Mouse (Mus musculus) kidney, adult 2 months (tissue): ENCODE data around the gene Erc2. TPM values are rescaled to one million over a fixed set of nuclear protein-coding genes. Genes with fewer than 3 reads are reported as not detected.

Experiments
- DNase-seq: peaks from one replicate; pipeline ENCODE4 v3.0.0; 2021
- H3K27ac ChIP-seq: fragments of 200-500 bp; 2 replicates; pipeline ENCODE4 v1.5.1; 2012; ENCODE audit warnings: low read depth, low read length, control low read depth, inconsistent platforms; ENCODE audit not compliant: insufficient read depth
- H3K27me3 ChIP-seq: fragments of 200-500 bp; replicated peaks from 2 replicates; pipeline ENCODE4 v1.6.1; 2012; ENCODE audit warnings: mild to moderate bottlenecking, moderate library complexity, low read length, inconsistent platforms; ENCODE audit not compliant: control insufficient read depth, insufficient read depth
- H3K36me3 ChIP-seq: fragments of 200-500 bp; 2 replicates; pipeline ENCODE4 v1.6.1; 2012; ENCODE audit warnings: mild to moderate bottlenecking, moderate library complexity, low read length, inconsistent platforms; ENCODE audit not compliant: control insufficient read depth, insufficient read depth
- H3K4me1 ChIP-seq: fragments of 200-500 bp; 2 replicates; pipeline ENCODE4 v1.6.1; 2011; ENCODE audit warnings: low read length; ENCODE audit not compliant: control insufficient read depth, insufficient read depth
- H3K4me3 ChIP-seq: fragments of 200-500 bp; 2 replicates; pipeline ENCODE4 v1.5.1; 2011; ENCODE audit warnings: mild to moderate bottlenecking, low read depth, low read length, control low read depth; ENCODE audit not compliant: insufficient read depth
- CTCF ChIP-seq: fragments of 200-500 bp; conservative IDR thresholded peaks from 2 replicates; pipeline ENCODE4 v1.5.1; 2011; ENCODE audit warnings: low read depth, mild to moderate bottlenecking, control low read depth, low read length, moderate library complexity, mixed read lengths; ENCODE audit not compliant: insufficient read depth, insufficient read length
- POLR2A ChIP-seq: fragments of 200-500 bp; IDR thresholded peaks from one replicate; pipeline ENCODE4 v1.6.1; 2011; ENCODE audit warnings: low read depth, low read length, control low read depth
- WGBS: fragments of 180-500 bp; shearing (Covaris S2); methylation state at CpG from one replicate; pipeline ENCODE4 v1.1.7; 2018; 5-methylcytosine and 5-hydroxymethylcytosine counted together
- polyA plus RNA-seq: library from polyadenylated mRNA; depleted of rRNA; stranded (reverse); fragments of >200 nt; gene quantifications from 2 replicates; pipeline ENCODE4 v1.2.3, GENCODE M21; 2012

Gene Erc2
- polyA plus RNA-seq, 1 experiment: 6.9 TPM

- peak overlapping the region; percentile 9; the same call in 1 of the 2 replicates for H3K27ac ChIP-seq
- no peak overlapping the region for H3K4me3 ChIP-seq
- no peaks in the 10 kb centered on the region for H3K36me3 ChIP-seq
- peak; percentile 68 for DNase-seq
- H3K27me3 ChIP-seq: no peaks in the 10 kb centered on the region
- no peaks in the 10 kb centered on the region; the same call in 1 of the 2 replicates for H3K4me1 ChIP-seq
- no peak for TF ChIP-seq POLR2A
- no peak for TF ChIP-seq CTCF
- WGBS: 20% methylated on average over 5 of the region's 5 CpGs
These were observed 8.5 kb upstream of the Erc2 start for GRCm38 (mm10) chr14:27613766-27614165.

- H3K27me3 ChIP-seq: no peaks in the 10 kb centered on the region
- DNase-seq: peak; percentile 71
- WGBS: 46% methylated on average over 3 of the region's 3 CpGs
- no peaks in the 10 kb centered on the region; the same call in 1 of the 2 replicates for H3K4me1 ChIP-seq
- H3K36me3 ChIP-seq: no peaks in the 10 kb centered on the region
- H3K4me3 ChIP-seq: no peak overlapping the region
- H3K27ac ChIP-seq: no peak overlapping the region
- TF ChIP-seq CTCF (no peak), POLR2A (no peak)
These were observed 4.9 kb upstream of the Erc2 start for GRCm38 (mm10) chr14:27617286-27617685.

- Histone ChIP-seq H3K27me3 (no peaks in the 10 kb centered on the region), H3K27ac (no peak overlapping the region), H3K4me1 (no peaks in the 10 kb centered on the region), H3K36me3 (no peaks in the 10 kb centered on the region), H3K4me3 (no peak overlapping the region)
- 68% methylated on average over 8 of the region's 8 CpGs for WGBS
- no peak for TF ChIP-seq CTCF
- no peak for TF ChIP-seq POLR2A
- no peak for DNase-seq
These were observed 652 bp upstream of the Erc2 start for GRCm38 (mm10) chr14:27621576-27621975.

GRCm38 (mm10) chr14:27622923-27623219, 643 bp downstream of the Erc2 start:
- no peaks in the 10 kb centered on the region for H3K36me3 ChIP-seq
- no peak for DNase-seq
- TF ChIP-seq POLR2A (no peak), CTCF (no peak)
- WGBS: 3% methylated on average over 6 of the region's 6 CpGs
- peak overlapping the region; percentile 45 for H3K4me3 ChIP-seq
- no peak overlapping the region for H3K27ac ChIP-seq
- no peaks in the 10 kb centered on the region for H3K27me3 ChIP-seq
- no peaks in the 10 kb centered on the region for H3K4me1 ChIP-seq

- no peak for TF ChIP-seq POLR2A
- TF ChIP-seq CTCF: no peak
- peak overlapping the region; percentile 27; the same call in 1 of the 2 replicates for H3K4me3 ChIP-seq
- 13% methylated on average over 10 of the region's 10 CpGs for WGBS
- H3K27me3 ChIP-seq: no peaks in the 10 kb centered on the region
- H3K27ac ChIP-seq: no peak overlapping the region
- peak; percentile 81 for DNase-seq
- no peaks in the 10 kb centered on the region for H3K36me3 ChIP-seq
- H3K4me1 ChIP-seq: no peaks in the 10 kb centered on the region
These were observed 1.1 kb downstream of the Erc2 start for GRCm38 (mm10) chr14:27623368-27623767.

GRCm38 (mm10) chr14:27628701-27629100, 6.5 kb downstream of the Erc2 start:
- TF ChIP-seq POLR2A: no peak
- TF ChIP-seq CTCF: no peak
- DNase-seq: no peak
- WGBS: 77% methylated on average over 10 of the region's 10 CpGs
- no peaks in the 10 kb centered on the region for H3K36me3 ChIP-seq
- no peaks in the 10 kb centered on the region for H3K4me1 ChIP-seq
- H3K27ac ChIP-seq: no peak overlapping the region
- H3K27me3 ChIP-seq: no peaks in the 10 kb centered on the region
- no peak overlapping the region for H3K4me3 ChIP-seq

GRCm38 (mm10) chr14:27629369-27630012, 7.3 kb downstream of the Erc2 start:
- H3K27ac ChIP-seq: no peak overlapping the region
- H3K4me1 ChIP-seq: no peaks in the 10 kb centered on the region
- no peak overlapping the region for H3K4me3 ChIP-seq
- 67% methylated on average over 5 of the region's 5 CpGs for WGBS
- no peaks in the 10 kb centered on the region for H3K36me3 ChIP-seq
- TF ChIP-seq CTCF (no peak), POLR2A (no peak)
- no peaks in the 10 kb centered on the region for H3K27me3 ChIP-seq
- DNase-seq: no peak

GRCm38 (mm10) chr14:27630973-27631640, 8.9 kb downstream of the Erc2 start:
- no peaks in the 10 kb centered on the region for H3K36me3 ChIP-seq
- TF ChIP-seq CTCF: no peak
- no peak for TF ChIP-seq POLR2A
- H3K27me3 ChIP-seq: no peaks in the 10 kb centered on the region
- no peak overlapping the region for H3K4me3 ChIP-seq
- H3K27ac ChIP-seq: no peak overlapping the region
- no peaks in the 10 kb centered on the region for H3K4me1 ChIP-seq
- WGBS: 74% methylated on average over 9 of the region's 9 CpGs
- DNase-seq: no peak
